Mouse (Mus musculus) MEL (cell line): Measurements from ENCODE around the gene Ctnnbip1. TPM values are rescaled to one million over a fixed set of nuclear protein-coding genes. Genes with fewer than 3 reads are reported as not detected.

Experiments used
- DNase-seq: peaks from one replicate; pipeline ENCODE4 v3.0.0; 2011; ENCODE audit warnings: low read depth, low spot score
- H3K27ac ChIP-seq: 2 replicates; pipeline ENCODE4 v1.5.1; 2012; ENCODE audit warnings: low read depth, mild to moderate bottlenecking, control low read depth, low read length, moderate library complexity; ENCODE audit not compliant: control insufficient read depth
- H3K27me3 ChIP-seq, 2 experiments: fragments of 150-350 bp in 1 of 2; sonication (generic) in 1 of 2; 2 replicates each; pipeline ENCODE4 v1.6.1; 2012; ENCODE audit warnings: low read length in 2 of 2, mild to moderate bottlenecking in 2 of 2, improper control_type of control experiment in 1 of 2, moderate library complexity in 1 of 2; ENCODE audit not compliant: insufficient read depth in 2 of 2, control insufficient read depth in 1 of 2
- H3K36me3 ChIP-seq, 2 experiments: 2 replicates each; pipeline ENCODE4 v1.6.1; 2012 to 2014; ENCODE audit warnings: low read length in 2 of 2, improper control_type of control experiment in 1 of 2, inconsistent platforms in 1 of 2, mild to moderate bottlenecking in 1 of 2; ENCODE audit not compliant: insufficient read depth in 2 of 2, control insufficient read depth in 1 of 2
- H3K4me1 ChIP-seq, 2 experiments: fragments of 150-350 bp in 1 of 2; sonication (generic) in 1 of 2; 2 replicates each; pipeline ENCODE4 v1.6.1; 2012; ENCODE audit warnings: low read length in 2 of 2, improper control_type of control experiment in 1 of 2, mild to moderate bottlenecking in 1 of 2; ENCODE audit not compliant: insufficient read depth in 2 of 2, control insufficient read depth in 1 of 2
- H3K4me3 ChIP-seq, 2 experiments: fragments of 150-350 bp in 1 of 2; sonication (generic) in 1 of 2; 2 replicates each; pipeline ENCODE4 v1.5.1; 2012; ENCODE audit warnings: low read depth in 2 of 2, low read length in 2 of 2, mild to moderate bottlenecking in 2 of 2, moderate library complexity in 2 of 2, control low read depth in 1 of 2, improper control_type of control experiment in 1 of 2; ENCODE audit not compliant: control insufficient read depth in 1 of 2, insufficient read depth in 1 of 2
- H3K79me2 ChIP-seq: 2 replicates; pipeline ENCODE4 v1.6.1; 2012; ENCODE audit warnings: mild to moderate bottlenecking, low read length, moderate library complexity; ENCODE audit not compliant: control insufficient read depth, poor library complexity, insufficient read depth
- H3K9ac ChIP-seq: 2 replicates; pipeline ENCODE4 v1.6.1; 2012; ENCODE audit warnings: low read depth, mild to moderate bottlenecking, control low read depth, low read length, moderate library complexity; ENCODE audit not compliant: control insufficient read depth, poor library complexity, severe bottlenecking
- H3K9me3 ChIP-seq: fragments of 150-350 bp; sonication (generic); replicated peaks from 2 replicates; pipeline ENCODE4 v1.6.1; 2012; ENCODE audit warnings: mild to moderate bottlenecking, low read length, improper control_type of control experiment, moderate library complexity; ENCODE audit not compliant: insufficient read depth
- BHLHE40 ChIP-seq: IDR thresholded peaks from 2 replicates; pipeline ENCODE4 v1.6.1; 2012; ENCODE audit warnings: low read depth, mild to moderate bottlenecking, inconsistent platforms, low read length, improper control_type of control experiment, borderline replicate concordance
- CHD2 ChIP-seq: IDR thresholded peaks from 2 replicates; pipeline ENCODE4 v1.6.1; 2011; ENCODE audit warnings: low read length, improper control_type of control experiment
- CTCF ChIP-seq, 3 experiments: IDR thresholded peaks in 2 of 3; conservative IDR thresholded peaks in 1 of 3; 2 replicates each; pipeline ENCODE4 v1.5.1; 2011 to 2012; ENCODE audit warnings: low read length in 3 of 3, low read depth in 2 of 3, mild to moderate bottlenecking in 2 of 3, improper control_type of control experiment in 1 of 3, inconsistent platforms in 1 of 3, mixed read lengths in 1 of 3, moderate library complexity in 1 of 3; ENCODE audit not compliant: control insufficient read depth in 1 of 3, insufficient read depth in 1 of 3, poor library complexity in 1 of 3, severe bottlenecking in 1 of 3
- E2F4 ChIP-seq: IDR thresholded peaks from 2 replicates; pipeline ENCODE4 v1.6.1; 2011; ENCODE audit warnings: low read depth, low read length, improper control_type of control experiment, borderline replicate concordance
- ETS1 ChIP-seq: IDR thresholded peaks from 2 replicates; pipeline ENCODE4 v1.6.1; 2012; ENCODE audit warnings: low read depth, mild to moderate bottlenecking, inconsistent platforms, low read length, improper control_type of control experiment, moderate library complexity
- HCFC1 ChIP-seq: IDR thresholded peaks from 2 replicates; pipeline ENCODE4 v1.6.1; 2012; ENCODE audit warnings: low read depth, mild to moderate bottlenecking, inconsistent platforms, low read length, improper control_type of control experiment, moderate library complexity
- KAT2A ChIP-seq: conservative IDR thresholded peaks from 2 replicates; pipeline ENCODE4 v1.6.1; 2012; ENCODE audit warnings: low read depth, low read length, improper control_type of control experiment, inconsistent platforms
- MXI1 ChIP-seq: IDR thresholded peaks from 2 replicates; pipeline ENCODE4 v1.6.1; 2011; ENCODE audit warnings: mild to moderate bottlenecking, low read depth, low read length, improper control_type of control experiment
- MYB ChIP-seq: IDR thresholded peaks from 2 replicates; pipeline ENCODE4 v1.6.1; 2011; ENCODE audit warnings: mild to moderate bottlenecking, low read depth, low read length, improper control_type of control experiment
- MYC ChIP-seq: IDR thresholded peaks from 2 replicates; pipeline ENCODE4 v1.6.1; 2011; ENCODE audit warnings: low read depth, mild to moderate bottlenecking, low read length, improper control_type of control experiment, moderate library complexity
- NRF1 ChIP-seq: IDR thresholded peaks from 2 replicates; pipeline ENCODE4 v1.6.1; 2014; ENCODE audit warnings: low read depth, mild to moderate bottlenecking, inconsistent platforms, low read length, improper control_type of control experiment, moderate library complexity; ENCODE audit not compliant: poor library complexity, insufficient read depth, severe bottlenecking
- POLR2A ChIP-seq, 2 experiments: IDR thresholded peaks; 2 replicates each; pipeline ENCODE4 v1.6.1; 2011 to 2012; ENCODE audit warnings: low read length in 2 of 2, mild to moderate bottlenecking in 2 of 2, control low read depth in 1 of 2, improper control_type of control experiment in 1 of 2, low read depth in 1 of 2, moderate library complexity in 1 of 2; ENCODE audit not compliant: control insufficient read depth in 1 of 2, insufficient read depth in 1 of 2, poor library complexity in 1 of 2
- SIN3A ChIP-seq: IDR thresholded peaks from 2 replicates; pipeline ENCODE4 v1.6.1; 2012; ENCODE audit warnings: low read length, improper control_type of control experiment, inconsistent platforms
- SMC3 ChIP-seq: IDR thresholded peaks from 2 replicates; pipeline ENCODE4 v1.6.1; 2011; ENCODE audit warnings: low read depth, low read length, improper control_type of control experiment
- TAL1 ChIP-seq: IDR thresholded peaks from 2 replicates; pipeline ENCODE4 v1.6.1; 2012; ENCODE audit warnings: mild to moderate bottlenecking, inconsistent platforms, low read length, moderate library complexity, mixed read lengths
- TBP ChIP-seq: IDR thresholded peaks from 2 replicates; pipeline ENCODE4 v1.8.0; 2011; ENCODE audit warnings: low read depth, low read length, improper control_type of control experiment
- USF1 ChIP-seq: IDR thresholded peaks from 2 replicates; pipeline ENCODE4 v1.6.1; 2014; ENCODE audit warnings: low read depth, mild to moderate bottlenecking, inconsistent platforms, low read length, improper control_type of control experiment, moderate library complexity
- ZNF384 ChIP-seq: IDR thresholded peaks from 2 replicates; pipeline ENCODE4 v1.6.1; 2012; ENCODE audit warnings: low read depth, mild to moderate bottlenecking, inconsistent platforms, low read length, improper control_type of control experiment
- polyA plus RNA-seq, 2 experiments: library from polyadenylated mRNA; stranded (reverse) in 1 of 2; unstranded in 1 of 2; fragments of >175 nt in 1 of 2; fragments of >200 nt in 1 of 2; gene quantifications; 2 replicates each; pipeline versions ENCODE4 v1.2.1 to v1.2.4; 2012; ENCODE audit warnings: low replicate concordance in 2 of 2, low read depth in 1 of 2; ENCODE audit not compliant: insufficient read length in 2 of 2, insufficient read depth in 1 of 2, missing spikeins in 1 of 2
- total RNA-seq: library from RNA; depleted of rRNA; stranded (reverse); fragments of 300-350 nt; gene quantifications from 2 replicates; pipeline ENCODE4 v1.2.3, GENCODE M21; 2012

The Ctnnbip1 gene
- total and polyA plus RNA-seq, 3 experiments = 12.7 to 20.2 TPM; not detected in 1

DNA sequence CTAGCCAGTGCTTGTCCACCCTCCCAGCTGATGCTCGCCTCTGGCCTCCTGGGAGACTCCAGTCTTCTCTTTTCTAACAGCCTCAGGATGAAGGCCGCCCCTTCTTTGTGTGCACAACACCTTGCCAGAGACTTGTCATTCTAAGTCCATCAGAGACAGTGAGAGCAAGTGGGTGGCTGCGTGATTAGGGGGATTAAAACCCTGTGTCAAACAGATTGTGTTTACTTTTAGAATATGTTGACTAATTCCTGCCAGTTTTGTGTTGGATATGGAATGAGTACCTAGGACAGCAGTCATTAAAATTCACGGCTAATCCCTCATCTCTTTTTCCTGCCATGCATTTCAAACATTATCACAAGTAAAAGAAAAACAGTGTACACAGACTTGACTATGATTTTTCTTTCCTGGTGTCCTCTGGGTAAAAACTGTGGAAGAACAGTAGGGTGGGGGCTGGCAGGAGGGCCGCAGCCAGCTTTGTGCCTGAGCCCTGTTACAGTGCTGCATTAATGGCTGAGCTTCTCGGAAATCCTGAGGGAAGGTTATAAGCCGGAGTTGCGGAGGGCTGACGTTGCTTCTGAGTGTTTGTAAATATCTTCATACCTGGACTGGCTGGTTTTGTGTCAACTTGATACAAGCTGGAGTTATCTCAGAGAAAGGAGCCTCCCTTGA lies 77.0 kb downstream of the Ctnnbip1 start:
- TF ChIP-seq E2F4 = no peak
- no peak for TF ChIP-seq KAT2A
- no peak for TF ChIP-seq CTCF (IDR thresholded peaks at IDR 0.05 in 2 of 3, conservative IDR thresholded peaks at IDR 0.05 in 1 of 3; ENCODE audit: control insufficient read depth in 1 of 3, insufficient read depth in 1 of 3, low read depth in 2 of 3, low read length in 3 of 3, poor library complexity in 1 of 3, severe bottlenecking in 1 of 3)
- TF ChIP-seq SIN3A = no peak
- no peak for TF ChIP-seq ETS1
- TF ChIP-seq MYC = no peak
- Histone ChIP-seq H3K9me3 (no peaks in the 10 kb centered on the region), H3K27ac (no peak overlapping the region), H3K79me2 (no peaks in the 10 kb centered on the region), H3K36me3 (no peaks in the 10 kb centered on the region), H3K9ac (no peak overlapping the region), H3K27me3 (peaks cover 9% of the 10 kb centered on the region in 2 experiments), H3K4me1 (no peaks in the 10 kb centered on the region), H3K4me3 (no peak overlapping the region)
- no peak for DNase-seq

DNA sequence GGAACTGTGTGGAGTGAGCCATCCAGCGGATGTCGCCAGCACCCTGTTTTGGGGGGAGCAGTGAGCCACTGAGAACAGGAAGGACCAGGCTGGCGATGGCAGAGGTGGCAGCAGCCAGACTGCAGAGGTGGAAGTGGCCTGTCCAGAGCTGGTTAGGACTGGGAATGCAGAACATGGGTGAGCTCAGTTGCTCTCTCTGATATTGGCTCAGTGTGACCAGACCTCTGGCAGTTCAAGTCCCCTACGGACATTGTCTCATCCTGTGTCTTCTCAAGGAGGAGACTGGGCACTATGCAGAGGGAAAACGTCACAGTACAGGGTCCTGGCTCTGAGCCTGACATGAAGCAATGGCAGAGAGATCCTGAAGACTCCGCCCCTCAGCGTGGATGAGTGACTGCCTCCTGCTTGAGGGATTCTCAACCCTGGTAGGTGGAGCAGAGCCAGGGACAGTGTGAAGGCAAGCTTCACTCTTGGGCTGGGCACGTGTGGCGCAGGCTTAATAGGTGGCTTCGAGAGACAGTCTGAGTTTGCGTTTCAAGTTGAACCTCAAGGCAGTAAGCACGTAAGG lies 79.7 kb downstream of the Ctnnbip1 start:
- Histone ChIP-seq H3K4me1 (no peaks in the 10 kb centered on the region), H3K27ac (no peak overlapping the region), H3K27me3 (peaks cover 9 to 13% of the 10 kb centered on the region in 2 experiments), H3K36me3 (no peaks in the 10 kb centered on the region), H3K9ac (no peak overlapping the region), H3K9me3 (no peaks in the 10 kb centered on the region), H3K4me3 (no peak overlapping the region), H3K79me2 (no peaks in the 10 kb centered on the region)
- DNase-seq = no peak
- TF ChIP-seq MXI1 (no peak), NRF1 (no peak), CHD2 (no peak), SIN3A (no peak), CTCF (IDR thresholded peaks at IDR 0.05 in 2 of 3, conservative IDR thresholded peaks at IDR 0.05 in 1 of 3; ENCODE audit: control insufficient read depth in 1 of 3, insufficient read depth in 1 of 3, low read depth in 2 of 3, low read length in 3 of 3, poor library complexity in 1 of 3, severe bottlenecking in 1 of 3) (no peak), SMC3 (no peak), ZNF384 (no peak), E2F4 (no peak), POLR2A (IDR thresholded peaks at IDR 0.05; ENCODE audit: control insufficient read depth in 1 of 2, insufficient read depth in 1 of 2, low read depth in 1 of 2, low read length in 2 of 2, poor library complexity in 1 of 2) (no peak), MYB (no peak), TAL1 (no peak), USF1 (no peak), HCFC1 (no peak), TBP (no peak), MYC (no peak), BHLHE40 (no peak)
- TF ChIP-seq, all 39 proteins: peak for 0
